Mouse (Mus musculus): ENCODE data around the gene Ostm1.

GRCm38 (mm10) chr10:42589505-42589904, 5.9 kb downstream of the Ostm1 start:
- TF ChIP-seq TAL1 (IDR thresholded peaks at IDR 0.05; ENCODE audit: low read length): no peak
- TF ChIP-seq GATA1 (IDR thresholded peaks at IDR 0.05; ENCODE audit: low read length): no peak
